Mouse (Mus musculus): Measurements from ENCODE around the gene Olfr199.
"Not testable (repeated sequence)": the region's sequence is repeated elsewhere in the genome, so short reads cannot be mapped to it uniquely, and the experiment has no call there.

- not testable (repeated sequence) for TF ChIP-seq CTCF (IDR thresholded peaks at IDR 0.05; ENCODE audit: control insufficient read depth, insufficient read depth, insufficient replicate concordance, low read depth, low read length); POLR2A (IDR thresholded peaks at IDR 0.05; ENCODE audit: control insufficient read depth, low read depth, low read length)
Measured at GRCm38 (mm10) chr16:59217861-59218260, 1.7 kb downstream of the Olfr199 start.
